Mouse (Mus musculus) intestine, embryonic 16.5 days (tissue): ENCODE data around the gene Phgr1. TPM values are rescaled to one million over a fixed set of nuclear protein-coding genes. Genes with fewer than 3 reads are reported as not detected.

Source experiments
- ATAC-seq: fragments of 200-750 bp; cut with Nextera tagmentation; 2 replicates; pipeline ENCODE4 v1.8.0; 2017; ENCODE audit warnings: moderate TSS enrichment, moderate library complexity
- H3K27ac ChIP-seq: fragments of 300-500 bp; sonication (generic); 2 replicates; pipeline ENCODE4 v1.5.1; 2014; ENCODE audit warnings: mild to moderate bottlenecking, low read length
- H3K27me3 ChIP-seq: fragments of 300-500 bp; sonication (generic); replicated peaks from 2 replicates; pipeline ENCODE4 v1.6.1; 2014; ENCODE audit warnings: low read length, control low read depth, mixed read lengths; ENCODE audit not compliant: control insufficient read depth, insufficient read depth
- H3K36me3 ChIP-seq: fragments of 300-500 bp; sonication (generic); 2 replicates; pipeline ENCODE4 v1.6.1; 2014; ENCODE audit warnings: low read length, control low read depth; ENCODE audit not compliant: control insufficient read depth, insufficient read depth
- H3K4me1 ChIP-seq: fragments of 300-500 bp; sonication (generic); 2 replicates; pipeline ENCODE4 v1.6.1; 2014; ENCODE audit warnings: low read length, control low read depth, mixed read lengths; ENCODE audit not compliant: control insufficient read depth, insufficient read depth
- H3K4me2 ChIP-seq: fragments of 300-500 bp; sonication (generic); 2 replicates; pipeline ENCODE4 v1.6.1; 2014; ENCODE audit warnings: low read depth, low read length, control low read depth
- H3K4me3 ChIP-seq: fragments of 300-500 bp; sonication (generic); 2 replicates; pipeline ENCODE4 v1.5.1; 2014; ENCODE audit warnings: mild to moderate bottlenecking, low read length
- H3K9ac ChIP-seq: fragments of 300-500 bp; sonication (generic); 2 replicates; pipeline ENCODE4 v1.6.1; 2014; ENCODE audit warnings: low read depth, low read length
- H3K9me3 ChIP-seq: fragments of 300-500 bp; sonication (generic); 2 replicates; pipeline ENCODE4 v1.6.1; 2016; ENCODE audit warnings: low read length, control low read depth; ENCODE audit not compliant: control insufficient read depth
- WGBS: fragments of 180-500 bp; shearing (Covaris S2); extraction: QIAGEN DNeasy Blood & Tissue Kit; methylation state at CpG from one replicate; pipeline ENCODE4 v1.1.7; 2014; 5-methylcytosine and 5-hydroxymethylcytosine counted together
- polyA plus RNA-seq: library from polyadenylated mRNA; unstranded; fragments of >200 nt; fragmentation: Nextera tagmentation; extraction: Ambion mirVana; gene quantifications from 2 replicates; pipeline ENCODE4 v1.2.1, GENCODE M21; 2015

Gene Phgr1
- polyA plus RNA-seq, 1 experiment from 2014 or later = 66.9 TPM

- H3K27me3 ChIP-seq = no peaks in the 10 kb centered on the region
- H3K4me2 ChIP-seq = no peak overlapping the region
- H3K9ac ChIP-seq = no peak overlapping the region
- no peaks in the 10 kb centered on the region for H3K9me3 ChIP-seq
- H3K4me1 ChIP-seq = peaks cover 5% of the 10 kb centered on the region
- WGBS = 52% methylated on average over 5 of the region's 5 CpGs
- H3K36me3 ChIP-seq = no peaks in the 10 kb centered on the region
- H3K27ac ChIP-seq = no peak overlapping the region
- no peak for ATAC-seq
- no peak overlapping the region for H3K4me3 ChIP-seq
Observed at GRCm38 (mm10) chr2:118783093-118783492, 10.5 kb downstream of the Phgr1 start.

- H3K4me1 ChIP-seq = peaks cover 3% of the 10 kb centered on the region
- no peaks in the 10 kb centered on the region for H3K27me3 ChIP-seq
- WGBS = 89% methylated on average over 7 of the region's 7 CpGs
- H3K9me3 ChIP-seq = no peaks in the 10 kb centered on the region
- no peak overlapping the region for H3K4me3 ChIP-seq
- no peaks in the 10 kb centered on the region for H3K36me3 ChIP-seq
- H3K9ac ChIP-seq = no peak overlapping the region
- no peak overlapping the region for H3K27ac ChIP-seq
- H3K4me2 ChIP-seq = no peak overlapping the region
- no peak for ATAC-seq
Observed at GRCm38 (mm10) chr2:118783663-118784062, 11.1 kb downstream of the Phgr1 start.

- no peak overlapping the region for H3K27ac ChIP-seq
- 68% methylated on average over 5 of the region's 5 CpGs for WGBS
- H3K4me3 ChIP-seq = no peak overlapping the region
- no peak for ATAC-seq
- H3K27me3 ChIP-seq = no peaks in the 10 kb centered on the region
- H3K9ac ChIP-seq = no peak overlapping the region
- peaks cover 8% of the 10 kb centered on the region; the same call in 1 of the 2 replicates for H3K4me1 ChIP-seq
- H3K9me3 ChIP-seq = no peaks in the 10 kb centered on the region
- no peak overlapping the region for H3K4me2 ChIP-seq
- no peaks in the 10 kb centered on the region for H3K36me3 ChIP-seq
Observed at GRCm38 (mm10) chr2:118786525-118786924, 14.0 kb downstream of the Phgr1 start.

GRCm38 (mm10) chr2:118789501-118789900, 16.9 kb downstream of the Phgr1 start:
- Histone ChIP-seq H3K9ac (no peak overlapping the region), H3K27me3 (no peaks in the 10 kb centered on the region), H3K27ac (no peak overlapping the region), H3K4me2 (no peak overlapping the region), H3K36me3 (no peaks in the 10 kb centered on the region), H3K4me3 (no peak overlapping the region), H3K4me1 (peaks cover 8% of the 10 kb centered on the region; the same call in 1 of the 2 replicates), H3K9me3 (no peaks in the 10 kb centered on the region)
- WGBS = 86% methylated on average over 11 of the region's 11 CpGs
- ATAC-seq = no peak

- WGBS = 59% methylated on average over 12 of the region's 12 CpGs
- H3K9ac ChIP-seq = peak overlapping the region; percentile 43; the same call in 1 of the 2 replicates
- H3K27ac ChIP-seq = no peak overlapping the region
- H3K9me3 ChIP-seq = no peaks in the 10 kb centered on the region
- H3K4me2 ChIP-seq = peak overlapping the region; percentile 51
- H3K4me1 ChIP-seq = peaks cover 8% of the 10 kb centered on the region; the same call in 1 of the 2 replicates
- no peak; the same call in 1 of the 2 replicates for ATAC-seq
- no peaks in the 10 kb centered on the region for H3K36me3 ChIP-seq
- peak overlapping the region; percentile 24 for H3K4me3 ChIP-seq
- no peaks in the 10 kb centered on the region for H3K27me3 ChIP-seq
Observed at GRCm38 (mm10) chr2:118790221-118790550, 17.6 kb downstream of the Phgr1 start.

GRCm38 (mm10) chr2:118790551-118791525, 18.3 kb downstream of the Phgr1 start:
- peak overlapping the region; percentile 51 for H3K9ac ChIP-seq
- peak; percentile 60 for ATAC-seq
- H3K27ac ChIP-seq = no peak overlapping the region
- H3K36me3 ChIP-seq = no peaks in the 10 kb centered on the region
- H3K27me3 ChIP-seq = no peaks in the 10 kb centered on the region
- peaks cover 8% of the 10 kb centered on the region; the same call in 1 of the 2 replicates for H3K4me1 ChIP-seq
- 22% methylated on average over 44 of the region's 44 CpGs for WGBS
- H3K4me2 ChIP-seq = peak overlapping the region; percentile 51
- H3K9me3 ChIP-seq = no peaks in the 10 kb centered on the region
- peak overlapping the region; percentile 24 for H3K4me3 ChIP-seq

GRCm38 (mm10) chr2:118791591-118792258, 19.2 kb downstream of the Phgr1 start:
- no peaks in the 10 kb centered on the region for H3K27me3 ChIP-seq
- no peak overlapping the region for H3K27ac ChIP-seq
- H3K4me3 ChIP-seq = no peak overlapping the region
- no peaks in the 10 kb centered on the region for H3K36me3 ChIP-seq
- no peak; the same call in 1 of the 2 replicates for ATAC-seq
- H3K9me3 ChIP-seq = no peaks in the 10 kb centered on the region
- WGBS = 87% methylated on average over 26 of the region's 26 CpGs
- H3K9ac ChIP-seq = no peak overlapping the region
- peaks cover 8% of the 10 kb centered on the region; the same call in 1 of the 2 replicates for H3K4me1 ChIP-seq
- no peak overlapping the region for H3K4me2 ChIP-seq

- no peak overlapping the region for H3K27ac ChIP-seq
- H3K9me3 ChIP-seq = no peaks in the 10 kb centered on the region
- WGBS = 71% methylated on average over 4 of the region's 4 CpGs
- no peak for ATAC-seq
- no peak overlapping the region for H3K4me3 ChIP-seq
- H3K9ac ChIP-seq = no peak overlapping the region
- H3K27me3 ChIP-seq = no peaks in the 10 kb centered on the region
- H3K4me2 ChIP-seq = no peak overlapping the region
- peaks cover 8% of the 10 kb centered on the region; the same call in 1 of the 2 replicates for H3K4me1 ChIP-seq
- H3K36me3 ChIP-seq = no peaks in the 10 kb centered on the region
Observed at GRCm38 (mm10) chr2:118792259-118792613, 19.7 kb downstream of the Phgr1 start.

GRCm38 (mm10) chr2:118793636-118794035, 21.1 kb downstream of the Phgr1 start:
- no peak overlapping the region for H3K4me3 ChIP-seq
- 79% methylated on average over 4 of the region's 4 CpGs for whole genome bisulfite sequencing
- no peaks in the 10 kb centered on the region for H3K36me3 ChIP-seq
- H3K4me2 ChIP-seq = no peak overlapping the region
- H3K9me3 ChIP-seq = no peaks in the 10 kb centered on the region
- no peaks in the 10 kb centered on the region for H3K27me3 ChIP-seq
- H3K4me1 ChIP-seq = peaks cover 8% of the 10 kb centered on the region; the same call in 1 of the 2 replicates
- no peak overlapping the region for H3K27ac ChIP-seq
- ATAC-seq = no peak
- no peak overlapping the region for H3K9ac ChIP-seq
